Mouse (Mus musculus) thymus, postnatal 0 days (tissue): Measurements from ENCODE around the gene Ppia. TPM values are rescaled to one million over a fixed set of nuclear protein-coding genes. Genes with fewer than 3 reads are reported as not detected.
A peak's percentile ranks its signal among the peaks of the same experiment; 100 is the strongest.
"Not testable (repeated sequence)": the region's sequence is repeated elsewhere in the genome, so short reads cannot be mapped to it uniquely, and the experiment has no call there.

Source experiments
- DNase-seq: peaks from one replicate; pipeline ENCODE4 v3.0.0-alpha.2; 2015; ENCODE audit warnings: low spot score
- polyA plus RNA-seq: library from polyadenylated mRNA; unstranded; fragments of >200 nt; fragmentation: Nextera tagmentation; extraction: Ambion mirVana; gene quantifications from 2 replicates; pipeline ENCODE4 v1.2.1, GENCODE M21; 2015

Gene Ppia
- polyA plus RNA-seq, 1 experiment from 2014 or later: 7,546 TPM

DNA sequence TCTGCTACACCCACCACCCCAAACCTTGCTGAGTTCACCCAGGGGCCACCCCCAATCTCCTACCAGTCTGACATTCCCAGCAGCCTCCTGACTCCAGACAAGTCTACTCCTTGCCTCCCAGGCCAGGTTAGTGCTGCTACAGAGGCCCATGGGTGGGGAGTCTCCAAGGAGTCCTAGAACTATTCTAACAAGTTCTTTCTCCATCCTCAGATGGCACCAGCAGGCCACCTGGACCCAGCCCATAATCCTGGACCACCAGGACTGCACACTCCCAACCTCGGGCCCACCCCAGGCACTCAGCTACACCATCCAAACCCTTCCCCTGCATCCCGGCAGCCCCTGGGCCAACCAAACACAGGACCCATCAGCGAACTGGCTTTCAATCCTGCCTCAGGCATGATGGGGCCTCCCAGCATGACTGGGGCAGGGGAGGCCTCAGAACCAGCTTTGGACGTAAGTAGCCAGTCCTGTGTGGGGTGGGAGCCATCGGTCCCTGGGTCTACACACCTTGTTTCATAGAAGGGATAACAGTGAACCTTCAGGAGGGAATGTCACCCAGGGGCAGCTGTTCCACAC lies 11.3 kb upstream of the Ppia start:
- DNase-seq: no peak

DNA sequence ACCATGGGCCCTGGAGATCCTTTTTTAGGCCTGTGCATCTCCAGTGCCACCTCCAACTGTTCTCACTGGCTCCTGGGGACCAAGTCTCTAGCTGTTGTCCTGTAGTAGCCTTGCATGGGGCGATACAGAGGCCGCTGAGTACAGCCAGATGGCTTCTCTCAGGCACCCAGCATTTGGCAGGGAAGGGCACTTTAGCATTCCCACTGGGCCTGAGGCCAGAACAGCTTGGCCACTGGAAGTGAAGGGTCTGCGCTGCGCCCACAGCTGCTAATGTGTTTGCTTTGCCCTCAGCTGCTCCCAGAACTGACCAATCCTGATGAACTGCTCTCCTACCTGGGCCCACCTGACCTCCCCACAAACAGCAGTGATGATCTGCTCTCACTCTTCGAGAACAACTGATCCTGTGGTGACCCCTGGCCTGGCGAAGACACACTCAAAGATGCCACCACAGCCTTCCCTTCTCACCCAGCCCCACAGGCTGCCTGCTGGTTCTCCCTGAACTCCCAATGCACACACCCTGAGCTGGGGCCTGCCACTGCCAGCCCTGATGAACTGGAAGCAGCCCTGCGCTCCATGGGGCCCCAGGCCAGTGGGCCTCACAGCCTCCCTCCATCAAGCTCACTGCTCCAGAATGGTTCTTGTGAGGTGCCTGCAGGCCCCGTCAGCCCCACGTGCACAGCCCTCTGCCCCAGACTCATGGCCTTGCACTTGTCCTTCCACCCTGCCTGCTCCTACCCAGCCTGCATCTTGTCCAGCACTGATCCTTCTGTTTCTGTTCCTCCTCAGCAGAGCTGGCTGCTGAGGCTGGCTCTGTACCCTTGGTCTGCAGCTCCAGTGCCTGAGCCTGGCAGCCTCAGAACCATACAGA lies 10.3 kb upstream of the Ppia start:
- no peak for DNase-seq

DNA sequence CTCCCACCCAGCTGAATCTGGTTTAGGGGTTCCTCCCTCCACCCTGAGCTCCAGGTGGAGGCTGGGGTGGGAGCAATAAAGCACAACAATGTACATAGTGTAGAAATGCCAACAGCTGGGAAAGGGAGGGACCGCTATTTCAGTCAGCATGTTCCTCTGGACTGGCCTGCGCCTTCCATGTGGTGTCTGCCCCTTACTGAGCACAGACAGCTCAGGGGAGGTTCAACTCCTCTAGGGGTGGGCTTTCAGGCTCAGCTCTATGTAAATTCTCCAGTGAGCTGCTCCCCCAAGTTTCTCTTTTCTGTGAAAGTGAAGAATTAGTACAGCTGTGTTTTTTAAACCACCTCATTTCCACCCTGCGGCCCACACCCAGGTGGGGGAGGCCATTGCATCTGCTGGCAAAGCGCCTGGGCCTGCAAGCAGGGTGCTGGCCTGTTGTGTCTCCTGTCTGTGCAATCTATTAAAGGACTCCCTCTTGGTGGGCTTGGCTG lies 9.6 kb upstream of the Ppia start:
- DNase-seq: peak; percentile 52

DNA sequence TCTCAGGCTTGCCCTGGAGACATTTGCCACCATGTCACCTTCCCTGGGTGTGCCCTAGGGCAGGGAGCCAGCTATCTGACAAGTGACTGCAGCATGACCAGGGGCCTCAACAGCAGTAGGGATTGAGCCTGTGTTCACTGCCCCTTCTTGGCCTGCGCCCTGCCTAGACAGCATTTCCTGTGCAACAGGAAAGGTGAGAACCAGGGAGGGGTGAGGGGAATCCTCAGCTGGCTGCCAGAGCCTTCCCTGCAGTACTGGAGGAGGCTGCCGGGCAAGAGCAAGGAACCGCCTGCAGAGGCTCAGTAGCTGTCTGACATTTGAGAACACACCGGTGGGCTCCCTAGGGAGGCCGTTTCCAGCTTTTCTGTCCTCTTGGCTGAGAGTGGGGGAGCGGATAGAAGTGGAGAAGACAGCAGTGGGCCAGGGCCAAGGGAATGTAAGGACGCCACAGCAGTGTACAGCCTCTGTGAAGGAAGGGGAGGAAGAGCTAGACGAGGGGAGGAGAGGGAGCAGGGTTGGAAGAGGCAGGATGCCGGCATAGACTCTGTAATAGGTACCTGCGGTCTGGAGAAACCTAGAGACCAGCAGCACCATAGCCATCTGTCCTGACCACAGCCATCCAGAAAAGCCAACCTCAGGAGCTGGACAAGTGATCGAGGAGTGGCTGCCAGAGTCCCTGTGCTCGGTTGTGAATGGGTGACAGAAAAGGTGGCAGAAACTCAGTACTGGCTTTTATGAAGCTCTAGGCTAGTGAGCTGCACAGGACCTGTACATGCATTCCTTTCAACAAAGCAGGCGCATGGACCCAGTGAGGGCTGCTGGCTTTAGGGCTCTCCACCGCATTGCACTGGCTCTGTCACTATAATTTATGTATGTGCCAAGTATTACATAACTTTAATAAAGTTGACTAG lies 8.7 kb upstream of the Ppia start:
- DNase-seq: peak; percentile 30

DNA sequence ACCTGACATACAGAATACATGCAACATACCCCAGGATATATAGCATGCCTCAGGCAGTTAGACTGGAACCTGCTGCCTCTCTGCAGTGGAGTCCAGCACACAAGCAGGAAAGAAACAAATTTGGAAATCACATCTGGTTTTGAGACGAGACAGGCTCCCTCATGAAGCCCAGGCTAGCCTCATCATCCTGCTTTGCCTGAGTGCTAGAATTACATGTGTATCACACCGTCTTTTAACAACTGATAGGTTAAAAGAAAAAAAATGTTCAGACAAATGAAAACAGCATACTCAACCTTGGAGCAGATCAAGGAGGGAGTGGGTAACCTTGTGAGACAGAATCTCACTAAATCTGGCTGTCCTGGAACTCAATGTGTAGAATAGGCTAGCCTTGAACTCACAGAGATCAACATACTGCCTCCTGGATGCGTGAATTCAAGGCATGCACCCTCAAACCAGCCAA lies 8.1 kb upstream of the Ppia start:
- no peak for DNase-seq

DNA sequence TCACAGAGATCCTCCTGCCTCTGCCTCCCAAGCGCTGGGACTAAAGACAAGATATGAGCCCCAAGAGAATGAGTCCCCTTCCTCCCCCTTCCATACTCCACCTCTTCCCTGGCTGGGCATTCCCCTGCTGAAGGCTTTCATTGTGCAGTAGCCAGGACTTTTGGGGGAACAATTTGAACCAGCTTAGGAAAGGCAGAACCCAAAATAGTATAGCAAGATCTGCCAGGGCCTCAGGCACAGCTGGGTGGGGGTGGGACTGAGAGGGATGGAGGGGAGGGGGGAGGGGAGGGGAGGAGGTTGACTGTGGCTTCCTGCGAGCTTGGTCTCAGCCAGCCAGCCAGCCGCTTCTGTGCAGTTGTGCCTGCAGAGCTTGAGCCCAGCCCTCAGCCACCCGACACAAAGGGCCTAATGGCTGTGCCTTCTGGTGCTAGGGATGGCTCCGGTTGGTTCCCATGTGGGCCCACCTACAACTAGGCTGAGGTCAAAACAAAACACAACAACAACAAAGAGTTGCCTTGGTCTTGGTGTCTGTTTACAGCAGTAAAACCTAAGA lies 5.1 kb upstream of the Ppia start:
- peak; percentile 83 for DNase-seq

DNA sequence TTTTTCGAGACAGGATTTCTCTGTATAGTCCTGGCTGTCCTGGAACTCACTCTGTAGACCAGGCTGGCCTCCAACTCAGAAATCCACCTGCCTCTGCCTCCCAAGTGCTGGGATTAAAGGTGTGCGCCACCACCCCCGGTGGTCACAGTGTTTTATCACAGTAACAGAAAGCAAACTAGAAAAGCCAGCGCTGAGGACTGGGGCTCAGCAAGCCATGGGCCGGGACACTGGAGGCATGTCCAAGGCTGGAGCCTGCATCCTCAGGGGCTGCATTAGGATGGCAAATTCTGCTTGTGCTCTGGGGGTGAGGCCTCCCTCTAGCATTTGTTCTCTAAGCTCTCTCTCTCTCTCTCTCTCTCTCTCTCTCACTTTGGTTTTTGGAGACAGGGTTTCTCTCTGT lies 4.5 kb upstream of the Ppia start:
- not testable (repeated sequence) for DNase-seq

DNA sequence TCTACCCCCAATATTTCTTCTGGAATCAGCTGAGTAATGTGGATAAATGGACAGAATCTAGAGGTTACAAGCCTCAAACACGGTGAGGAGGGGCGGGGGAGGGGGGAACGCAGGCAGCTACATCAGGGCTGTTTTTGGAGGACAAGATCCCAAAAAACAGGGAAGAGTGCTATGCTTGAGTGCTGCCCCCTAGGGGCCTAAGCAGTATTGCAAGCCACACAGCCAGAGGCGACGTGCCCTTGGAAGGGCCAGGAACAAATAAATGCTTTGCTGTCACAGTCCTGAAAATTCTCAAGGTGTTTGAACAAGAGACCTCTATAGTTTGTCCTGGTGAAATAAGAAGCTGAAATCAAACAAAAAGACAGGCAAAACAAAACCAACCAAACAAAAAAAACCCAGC lies 3.6 kb upstream of the Ppia start:
- DNase-seq: peak; percentile 70

DNA sequence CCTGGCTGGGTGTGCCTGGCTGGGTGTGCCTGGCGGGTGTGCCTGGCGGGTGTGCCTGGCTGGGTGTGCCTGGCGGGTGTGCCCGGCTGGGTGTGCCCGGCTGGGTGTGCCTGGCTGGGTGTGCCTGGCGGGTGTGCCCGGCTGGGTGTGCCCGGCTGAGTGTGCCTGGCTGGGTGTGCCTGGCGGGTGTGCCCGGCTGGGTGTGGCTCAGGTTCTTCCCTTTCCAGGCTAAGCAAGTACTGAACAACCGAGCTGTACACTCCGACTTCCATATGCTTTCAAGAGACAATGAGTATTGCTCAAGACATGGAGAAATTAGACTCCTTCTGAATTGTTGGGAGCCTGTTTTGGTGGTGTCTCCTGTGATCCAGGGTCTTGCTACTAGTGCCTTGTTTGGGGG lies 2.0 kb upstream of the Ppia start:
- DNase-seq: no peak

DNA sequence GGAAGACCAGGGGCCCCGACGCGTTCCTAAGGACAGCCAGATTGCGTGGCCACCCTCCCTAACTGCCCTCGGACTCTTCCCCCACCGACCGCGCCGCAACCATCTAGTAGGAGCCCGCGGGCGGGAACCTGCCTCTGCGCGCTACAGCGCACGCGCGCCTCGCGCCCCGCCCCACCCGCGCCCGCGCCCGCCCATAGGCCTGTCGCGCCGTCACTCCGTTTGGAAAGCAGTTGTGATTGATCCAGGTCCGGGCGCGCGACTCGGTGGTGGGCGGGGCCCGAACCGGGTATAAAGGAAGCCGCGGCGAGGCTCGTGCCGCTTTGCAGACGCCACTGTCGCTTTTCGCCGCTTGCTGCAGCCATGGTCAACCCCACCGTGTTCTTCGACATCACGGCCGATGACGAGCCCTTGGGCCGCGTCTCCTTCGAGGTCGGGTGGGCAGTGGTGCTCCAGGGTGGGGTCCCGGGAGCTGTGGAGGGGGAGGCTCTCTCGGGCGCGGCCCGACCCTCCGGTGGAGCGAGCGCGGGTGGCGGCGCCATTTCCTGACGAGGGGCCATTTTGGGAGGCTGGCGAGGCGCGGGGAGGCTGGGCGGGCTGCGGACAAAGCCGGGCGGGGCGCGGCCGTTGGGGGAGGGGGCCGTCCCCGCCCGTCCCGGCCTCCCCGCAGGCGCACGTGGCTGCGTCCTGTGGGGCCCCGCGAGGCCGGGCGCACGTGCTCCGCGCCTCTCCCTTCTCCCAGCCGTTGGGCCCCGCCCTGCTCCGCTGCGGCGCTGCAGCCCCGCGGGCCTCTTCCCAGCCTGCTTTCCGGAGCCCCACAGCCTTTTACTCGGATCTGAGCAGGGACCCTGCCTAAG lies 535 bp downstream of the Ppia start:
- DNase-seq: peak; percentile 95

DNA sequence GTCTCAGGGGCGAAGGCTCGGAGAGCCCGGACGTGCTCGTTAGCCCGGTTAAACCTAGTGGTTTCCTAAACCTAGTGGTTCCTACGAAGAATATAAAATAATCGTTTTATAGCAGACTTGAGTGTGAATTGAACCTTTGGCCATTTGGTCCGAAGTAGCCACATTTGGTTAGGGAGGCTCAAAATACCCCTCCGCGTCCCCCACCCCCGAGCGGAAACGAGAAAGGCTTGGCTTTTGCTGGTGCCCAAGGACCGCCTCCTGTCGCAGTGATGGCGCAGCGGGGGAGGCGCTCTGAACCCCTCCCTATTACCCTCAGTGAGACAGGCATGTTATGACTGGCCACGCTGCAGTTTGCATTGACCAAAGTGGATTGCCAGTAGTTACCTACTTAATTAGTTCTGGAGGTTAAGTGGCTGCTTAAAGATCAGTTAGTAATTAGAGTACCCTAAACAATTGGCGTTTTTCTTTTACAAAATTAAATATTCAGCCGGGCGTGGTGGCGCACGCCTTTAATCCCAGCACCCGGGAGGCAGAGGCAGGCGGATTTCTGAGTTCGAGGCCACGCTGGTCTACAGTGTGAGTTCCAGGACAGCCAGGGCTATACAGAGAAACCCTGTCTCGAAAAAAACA lies 1.3 kb downstream of the Ppia start:
- peak; percentile 84 for DNase-seq

DNA sequence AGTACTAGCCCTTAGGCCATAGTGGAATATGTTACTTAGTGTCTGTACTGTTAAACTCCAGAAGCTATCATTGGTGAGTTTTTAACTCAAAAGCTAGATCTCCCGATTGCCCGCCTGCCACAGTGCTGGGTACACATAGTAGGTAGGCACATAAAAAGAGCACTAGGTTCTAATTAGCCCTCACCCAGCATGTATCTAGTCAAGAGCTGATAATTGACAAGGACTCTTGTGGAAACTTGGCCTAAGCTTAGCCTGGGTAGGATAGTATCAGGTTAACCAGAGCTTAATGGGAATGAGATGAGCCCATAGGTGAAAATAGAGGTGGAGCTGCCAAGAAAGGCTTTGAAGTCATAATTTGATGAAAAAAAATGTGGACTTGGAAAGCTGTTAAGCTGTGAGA lies 1.8 kb downstream of the Ppia start:
- DNase-seq: no peak

DNA sequence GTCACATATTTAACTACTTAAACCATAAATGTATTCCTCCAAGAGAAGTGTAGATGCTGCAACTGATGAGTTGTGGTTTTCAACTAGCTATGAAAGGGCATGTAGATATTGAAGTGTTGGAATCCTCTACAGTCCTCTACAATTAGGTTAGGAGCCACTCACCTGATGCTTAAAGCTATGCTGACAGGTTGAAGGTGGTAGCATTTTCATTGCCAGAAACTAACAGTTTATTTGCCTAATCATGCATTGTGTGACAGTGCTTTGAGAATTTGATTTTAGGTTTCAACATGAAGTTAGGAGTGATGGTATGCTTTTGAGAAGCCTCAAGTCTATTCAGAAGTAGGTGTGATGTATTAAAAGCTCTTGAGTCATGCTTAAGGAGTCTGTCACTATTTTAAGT lies 2.2 kb downstream of the Ppia start:
- DNase-seq: no peak

DNA sequence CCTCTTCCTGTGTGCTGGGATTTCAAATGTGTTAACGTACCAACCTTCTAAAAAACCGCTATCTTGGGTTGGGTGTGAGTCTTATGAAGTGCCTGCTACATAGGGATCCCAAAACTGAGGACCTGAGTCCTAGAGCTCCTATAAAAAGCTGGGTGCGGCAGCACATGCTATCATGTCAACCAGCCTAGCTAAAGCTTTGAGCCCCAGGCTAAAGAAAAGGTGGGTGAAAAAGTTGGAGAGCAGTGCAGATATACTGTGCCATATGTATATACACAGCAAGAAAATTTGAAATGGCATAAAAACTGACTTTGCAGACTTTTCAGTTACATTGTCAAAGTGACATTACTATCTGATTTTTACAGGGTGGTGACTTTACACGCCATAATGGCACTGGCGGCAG lies 3.5 kb downstream of the Ppia start:
- DNase-seq: no peak

DNA sequence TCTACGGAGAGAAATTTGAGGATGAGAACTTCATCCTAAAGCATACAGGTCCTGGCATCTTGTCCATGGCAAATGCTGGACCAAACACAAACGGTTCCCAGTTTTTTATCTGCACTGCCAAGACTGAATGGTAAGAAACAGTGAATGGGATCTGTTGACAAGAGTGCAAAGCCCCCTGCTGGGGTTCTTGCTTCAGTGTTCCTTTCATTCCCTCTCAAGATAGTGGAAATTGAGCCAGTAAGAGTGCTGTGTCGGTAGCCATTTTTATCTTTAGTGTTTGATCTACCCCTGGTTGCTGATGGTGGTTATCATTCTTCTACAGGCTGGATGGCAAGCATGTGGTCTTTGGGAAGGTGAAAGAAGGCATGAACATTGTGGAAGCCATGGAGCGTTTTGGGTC lies 3.9 kb downstream of the Ppia start:
- not testable (repeated sequence) for DNase-seq

DNA sequence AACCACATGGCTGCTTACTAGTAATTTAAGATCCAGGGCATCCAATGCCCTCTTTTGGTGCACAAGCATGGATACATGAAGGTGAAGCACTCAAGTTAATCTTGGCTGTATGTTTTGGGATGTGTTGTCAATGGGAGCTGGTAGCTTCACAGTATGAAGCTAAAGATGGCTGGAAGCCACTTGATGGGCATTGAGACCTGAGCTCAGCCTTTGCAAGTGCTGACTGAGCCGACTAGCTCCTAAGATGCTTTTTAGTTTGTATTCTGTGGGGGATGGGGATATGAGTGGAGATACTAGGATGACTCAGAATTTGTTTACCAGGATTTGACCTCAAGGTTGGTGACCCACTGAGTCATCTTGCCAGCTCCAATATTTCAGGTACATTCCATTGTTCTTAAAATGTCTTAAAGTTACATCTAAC lies 5.0 kb downstream of the Ppia start:
- DNase-seq: no peak

DNA sequence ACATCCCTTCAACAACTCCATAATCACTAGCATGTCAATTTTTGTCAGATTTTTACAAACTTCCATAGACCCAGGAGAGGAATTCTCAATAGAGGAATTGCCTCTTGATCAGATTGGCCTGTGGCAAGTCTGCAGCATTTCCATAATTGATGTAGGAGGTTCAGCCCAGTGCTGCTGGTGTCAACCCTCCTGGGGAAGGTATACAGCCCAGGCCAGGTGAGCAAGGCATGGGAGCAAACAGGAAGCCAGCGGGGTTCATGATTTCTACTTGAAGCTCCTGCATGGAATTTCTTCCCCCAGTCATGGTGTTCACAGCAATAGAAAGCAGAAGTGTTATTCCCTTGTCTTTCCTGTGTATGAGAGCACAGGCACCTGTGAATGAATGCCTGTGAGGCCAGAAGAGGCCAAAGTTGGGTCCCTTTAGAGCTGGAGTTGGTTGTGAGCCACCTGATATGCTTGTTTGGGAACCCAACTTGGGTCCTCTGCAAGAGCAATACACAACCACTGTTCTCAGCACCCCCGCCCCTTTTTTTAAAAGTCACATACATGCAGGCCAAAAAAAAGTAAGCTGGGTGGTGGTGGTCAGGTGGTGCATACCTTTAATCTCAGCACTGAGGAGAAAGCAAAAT lies 5.6 kb downstream of the Ppia start:
- DNase-seq: no peak

DNA sequence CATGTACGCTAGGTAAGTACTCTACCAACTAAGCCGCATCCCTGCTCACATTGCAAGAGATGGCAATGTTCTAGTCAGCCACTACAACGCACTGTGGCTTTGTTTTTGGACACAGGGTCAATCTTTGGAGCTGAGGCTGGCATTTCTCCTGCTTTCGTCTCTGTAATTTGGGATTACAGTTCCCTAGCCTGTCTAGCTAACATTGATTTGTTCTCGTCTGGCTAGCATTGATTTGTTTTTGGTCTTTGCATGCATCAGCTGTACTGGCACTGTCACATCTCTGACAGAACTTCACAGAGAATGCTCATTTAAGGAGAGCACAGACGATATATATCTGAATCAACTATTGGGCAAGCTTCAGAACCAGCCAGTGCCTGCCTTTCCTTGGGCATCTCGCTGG lies 14.9 kb downstream of the Ppia start:
- no peak for DNase-seq

DNA sequence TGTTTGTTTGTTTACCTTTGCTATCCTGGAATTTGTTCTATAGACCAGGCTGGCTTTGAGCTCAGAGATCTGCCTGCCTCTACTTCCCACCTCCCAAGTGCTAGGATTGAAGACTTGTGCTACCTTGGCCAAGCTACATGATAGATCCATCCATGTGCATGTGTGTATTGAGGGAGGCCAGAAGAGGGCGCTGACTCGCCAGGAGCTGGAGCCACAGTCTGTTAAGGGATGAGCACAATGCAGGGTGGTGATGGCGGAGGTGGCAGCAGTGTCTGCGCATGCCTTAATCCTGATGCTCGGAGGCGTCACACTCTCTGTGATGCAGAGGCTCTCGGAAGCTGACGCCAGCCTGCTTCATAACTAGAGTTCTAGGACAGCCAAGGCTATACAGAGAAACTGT lies 21.2 kb downstream of the Ppia start:
- DNase-seq: peak; percentile 54

DNA sequence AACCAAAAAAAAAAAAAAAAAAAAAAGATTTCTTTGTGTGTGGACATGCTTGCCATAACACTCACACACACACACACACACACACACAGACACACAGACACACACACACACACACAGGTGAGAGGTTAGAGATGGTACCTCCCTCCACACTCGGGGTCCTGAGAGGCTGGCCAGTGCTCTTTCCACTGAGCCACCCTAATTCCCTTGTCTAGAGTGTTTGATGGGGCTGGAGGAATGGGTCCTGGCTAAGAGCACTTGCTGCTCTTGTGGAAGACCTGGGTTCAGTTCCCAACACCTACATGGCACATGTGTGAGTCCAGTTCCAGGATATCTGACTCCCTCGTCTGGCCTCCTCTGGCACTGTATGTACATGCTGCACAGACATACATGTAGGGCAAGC lies 22.4 kb downstream of the Ppia start:
- no peak for DNase-seq
